Mouse (Mus musculus) CH12.LX (cell line): ENCODE measurements around the gene Rpl26. TPM values are rescaled to one million over a fixed set of nuclear protein-coding genes. Genes with fewer than 3 reads are reported as not detected.

Source experiments
- DNase-seq: peaks from one replicate; pipeline ENCODE4 v3.0.0-alpha.2; 2013; ENCODE audit errors: extremely low read depth
- H3K27ac ChIP-seq: 2 replicates; pipeline ENCODE4 v1.5.1; 2012; ENCODE audit warnings: low read depth, mild to moderate bottlenecking, control low read depth, moderate library complexity; ENCODE audit not compliant: insufficient read depth
- H3K27me3 ChIP-seq: replicated peaks from 2 replicates; pipeline ENCODE3; 2012; ENCODE audit warnings: inconsistent platforms
- H3K36me3 ChIP-seq, 2 experiments: replicated peaks in 1 of 2; 2 replicates each; pipeline versions ENCODE3 to v1.6.1; 2012; ENCODE audit warnings: inconsistent platforms in 1 of 2, low read length in 1 of 2, mild to moderate bottlenecking in 1 of 2, mixed read lengths in 1 of 2, moderate library complexity in 1 of 2; ENCODE audit not compliant: control insufficient read depth in 1 of 2, insufficient read depth in 1 of 2
- H3K4me1 ChIP-seq, 2 experiments: 2 replicates each; pipeline ENCODE4 v1.6.1; 2012; ENCODE audit warnings: inconsistent platforms in 1 of 2, moderate library complexity in 1 of 2; ENCODE audit not compliant: insufficient read depth in 2 of 2, control insufficient read depth in 1 of 2
- H3K4me2 ChIP-seq: 2 replicates; pipeline ENCODE4 v1.6.1; 2012; ENCODE audit warnings: low read depth, mild to moderate bottlenecking, control low read depth; ENCODE audit not compliant: poor library complexity, insufficient read depth, severe bottlenecking
- H3K4me3 ChIP-seq, 3 experiments: fragments of 150-350 bp in 1 of 3; sonication (generic) in 1 of 3; replicated peaks in 1 of 3; 2 replicates each; pipeline versions ENCODE3 to v1.5.1; 2011 to 2012; ENCODE audit warnings: low read depth in 2 of 3, low read length in 2 of 3, mild to moderate bottlenecking in 2 of 3, moderate library complexity in 2 of 3, control low read depth in 1 of 3, improper control_type of control experiment in 1 of 3, inconsistent platforms in 1 of 3, mixed read lengths in 1 of 3; ENCODE audit not compliant: poor library complexity in 1 of 3
- H3K79me2 ChIP-seq: replicated peaks from 2 replicates; pipeline ENCODE4 v1.6.1; 2012; ENCODE audit warnings: mild to moderate bottlenecking, moderate library complexity; ENCODE audit not compliant: control insufficient read depth, poor library complexity, insufficient read depth, severe bottlenecking; ENCODE audit errors: extremely low read depth
- H3K9ac ChIP-seq: 2 replicates; pipeline ENCODE4 v1.6.1; 2012; ENCODE audit warnings: low read depth, mild to moderate bottlenecking, control low read depth, moderate library complexity; ENCODE audit not compliant: insufficient read depth
- H3K9me3 ChIP-seq: replicated peaks from 2 replicates; pipeline ENCODE3; 2012; ENCODE audit warnings: low read length, inconsistent platforms, mixed read lengths
- BHLHE40 ChIP-seq: IDR thresholded peaks from 2 replicates; pipeline ENCODE4 v1.6.1; 2011; ENCODE audit warnings: mild to moderate bottlenecking, low read depth, low read length, improper control_type of control experiment
- CHD1 ChIP-seq: IDR thresholded peaks from 2 replicates; pipeline ENCODE4 v1.6.1; 2012; ENCODE audit warnings: low read depth, low read length, improper control_type of control experiment, inconsistent platforms
- E2F4 ChIP-seq: IDR thresholded peaks from 2 replicates; pipeline ENCODE4 v1.6.1; 2011; ENCODE audit warnings: low read depth, low read length, improper control_type of control experiment; ENCODE audit not compliant: insufficient replicate concordance
- EP300 ChIP-seq: IDR thresholded peaks from 2 replicates; pipeline ENCODE4 v1.6.1; 2011; ENCODE audit warnings: low read length, improper control_type of control experiment
- HCFC1 ChIP-seq: IDR thresholded peaks from 2 replicates; pipeline ENCODE4 v1.6.1; 2012; ENCODE audit warnings: low read depth, mild to moderate bottlenecking, inconsistent platforms, low read length, improper control_type of control experiment
- IRF4 ChIP-seq: IDR thresholded peaks from 2 replicates; pipeline ENCODE4 v1.6.1; 2014; ENCODE audit warnings: low read depth, mild to moderate bottlenecking, inconsistent platforms, low read length, improper control_type of control experiment
- JUND ChIP-seq: conservative IDR thresholded peaks from 2 replicates; pipeline ENCODE4 v1.6.1; 2011; ENCODE audit warnings: low read depth, low read length, improper control_type of control experiment
- MAZ ChIP-seq: IDR thresholded peaks from 2 replicates; pipeline ENCODE4 v1.6.1; 2012; ENCODE audit warnings: low read depth, mild to moderate bottlenecking, inconsistent platforms, low read length, improper control_type of control experiment, moderate library complexity
- MYC ChIP-seq: IDR thresholded peaks from 2 replicates; pipeline ENCODE4 v1.6.1; 2011; ENCODE audit warnings: low read depth, mild to moderate bottlenecking, improper control_type of control experiment, low read length
- NELFE ChIP-seq: IDR thresholded peaks from 2 replicates; pipeline ENCODE4 v1.6.1; 2011; ENCODE audit warnings: low read depth, low read length, improper control_type of control experiment
- NRF1 ChIP-seq: IDR thresholded peaks from 2 replicates; pipeline ENCODE4 v1.6.1; 2014; ENCODE audit warnings: low read depth, mild to moderate bottlenecking, inconsistent platforms, low read length, improper control_type of control experiment, moderate library complexity
- PAX5 ChIP-seq: IDR thresholded peaks from 2 replicates; pipeline ENCODE4 v1.6.1; 2012; ENCODE audit warnings: low read length, inconsistent platforms, mixed read lengths
- USF1 ChIP-seq: IDR thresholded peaks from 2 replicates; pipeline ENCODE4 v1.6.1; 2014; ENCODE audit warnings: low read depth, mild to moderate bottlenecking, inconsistent platforms, low read length, improper control_type of control experiment
- USF2 ChIP-seq: conservative IDR thresholded peaks from 2 replicates; pipeline ENCODE4 v1.6.1; 2011; ENCODE audit warnings: low read depth, low read length, improper control_type of control experiment
- ZC3H11A ChIP-seq: IDR thresholded peaks from 2 replicates; pipeline ENCODE4 v1.6.1; 2012; ENCODE audit warnings: low read depth, mild to moderate bottlenecking, inconsistent platforms, low read length, improper control_type of control experiment
- ZKSCAN1 ChIP-seq: IDR thresholded peaks from 2 replicates; pipeline ENCODE4 v1.6.1; 2012; ENCODE audit warnings: low read depth, inconsistent platforms, low read length, improper control_type of control experiment, borderline replicate concordance
- ZNF384 ChIP-seq: IDR thresholded peaks from 2 replicates; pipeline ENCODE4 v1.6.1; 2012; ENCODE audit warnings: low read depth, low read length, improper control_type of control experiment, inconsistent platforms
- dilution Hi-C: fragments of 300-500 bp; cut with MboI; formaldehyde crosslinking; loops from 2 replicates; pipeline ENCODE4 v1.14.3; 2020; ENCODE audit warnings: low sequenced_read_pairs; ENCODE audit not compliant: extremely low pct_unique_long_range_greater_than_20kb, extremely low pct_ligation_motif_present
- in situ Hi-C: fragments of 300-500 bp; cut with MboI; formaldehyde crosslinking; loops from 3 replicates; pipeline ENCODE4 v1.14.3; 2019; ENCODE audit warnings: low sequenced_read_pairs, low pct_ligation_motif_present, low pct_unique_long_range_greater_than_20kb, mixed read lengths
- polyA plus RNA-seq: library from polyadenylated mRNA; unstranded; fragments of >175 nt; gene quantifications from 2 replicates; pipeline ENCODE4 v1.2.1, GENCODE M21; 2012; ENCODE audit warnings: low read depth; ENCODE audit not compliant: insufficient read length
- total RNA-seq, 2 experiments: library from RNA; depleted of rRNA; stranded (reverse); fragments of 300-350 nt in 1 of 2; fragments of >200 nt in 1 of 2; gene quantifications; 2 replicates each; pipeline ENCODE4 v1.2.3; 2012 to 2014

The Rpl26 gene
- total and polyA plus RNA-seq, 3 experiments, result 3,408 to 6,551 (median 6,508) TPM

GRCm38 (mm10) chr11:68892233-68892832 lies 9.1 kb upstream of the Rpl26 start:
- peaks cover 11% of the 10 kb centered on the region for H3K27me3 ChIP-seq
- H3K4me1 ChIP-seq, result peaks cover 0 to 3% of the 10 kb centered on the region in 2 experiments; a peak in 1 of 4 replicates

GRCm38 (mm10) chr11:68893911-68894464 lies 7.4 kb upstream of the Rpl26 start:
- no peak overlapping the region for H3K4me3 ChIP-seq
- no peaks in the 10 kb centered on the region for H3K4me1 ChIP-seq
- no peak for TF ChIP-seq MYC
- TF ChIP-seq USF2, result no peak
- no peak for TF ChIP-seq IRF4
- no peak for TF ChIP-seq E2F4
- TF ChIP-seq CHD1, result no peak
- no peak for TF ChIP-seq ZKSCAN1
- no peak for TF ChIP-seq HCFC1
- no peak for TF ChIP-seq ZC3H11A
- TF ChIP-seq JUND, result no peak
- TF ChIP-seq BHLHE40, result no peak
- in situ Hi-C loops, result no loop called here
- no peak for DNase-seq
- peaks cover 18% of the 10 kb centered on the region for H3K27me3 ChIP-seq
- no peaks in the 10 kb centered on the region for H3K79me2 ChIP-seq
- H3K9ac ChIP-seq, result no peak overlapping the region
- peaks cover 5% of the 10 kb centered on the region for H3K9me3 ChIP-seq
- H3K36me3 ChIP-seq, result no peaks in the 10 kb centered on the region
- dilution Hi-C loops, result no loop called here
- no peak overlapping the region for H3K27ac ChIP-seq
- no peak overlapping the region for H3K4me2 ChIP-seq

More at GRCm38 (mm10) chr11:68892233-68892832, 9.1 kb upstream of the Rpl26 start:
- H3K27ac ChIP-seq, result no peak overlapping the region
- H3K9ac ChIP-seq, result no peak overlapping the region
- H3K4me3 ChIP-seq, result no peak overlapping the region
- no peaks in the 10 kb centered on the region for H3K79me2 ChIP-seq
- in situ Hi-C loops, result no loop called here
- DNase-seq, result no peak
- no peaks in the 10 kb centered on the region for H3K36me3 ChIP-seq
- H3K4me2 ChIP-seq, result no peak overlapping the region
- no peaks in the 10 kb centered on the region for H3K9me3 ChIP-seq
- no peak for TF ChIP-seq EP300
- dilution Hi-C loops, result no loop called here

- in situ Hi-C loops (no loop called here), dilution Hi-C loops (no loop called here)
- Histone ChIP-seq H3K36me3 (no peaks in the 10 kb centered on the region), H3K27me3 (peaks cover 29% of the 10 kb centered on the region), H3K9ac (no peak overlapping the region), H3K4me1 (peaks cover 0 to 5% of the 10 kb centered on the region in 2 experiments; a peak in 1 of 4 replicates), H3K27ac (no peak overlapping the region), H3K9me3 (peaks cover 5% of the 10 kb centered on the region), H3K4me3 (no peak overlapping the region), H3K79me2 (no peaks in the 10 kb centered on the region), H3K4me2 (no peak overlapping the region)
- DNase-seq, result no peak
- TF ChIP-seq PAX5, result no peak
- TF ChIP-seq IRF4, result no peak
- no peak for TF ChIP-seq MAZ
- TF ChIP-seq NELFE, result no peak
- TF ChIP-seq USF1, result no peak
- no peak for TF ChIP-seq ZKSCAN1
- TF ChIP-seq HCFC1, result no peak
- TF ChIP-seq ZNF384, result no peak
- no peak for TF ChIP-seq NRF1
These were observed 5.1 kb upstream of the Rpl26 start for GRCm38 (mm10) chr11:68896247-68896646.
